Mouse (Mus musculus): ENCODE data around the gene Gm49450. TPM values are rescaled to one million over a fixed set of nuclear protein-coding genes. Genes with fewer than 3 reads are reported as not detected.

Gene Gm49450
- polyA plus RNA-seq, 2 experiments: 0.15 TPM; not detected in 1

GRCm38 (mm10) chr15:98916016-98916415, 37.3 kb downstream of the Gm49450 start:
- no peak overlapping the region for H3K9ac ChIP-seq (replicated peaks)
- ATAC-seq (ENCODE audit: insufficient read depth) (no peak), DNase-seq (ENCODE audit: low read depth in 3 of 3, low spot score in 3 of 3) (no peak)
- no peaks in the 10 kb centered on the region for H3K27me3 ChIP-seq (ENCODE audit: control insufficient read depth, insufficient read depth, low read length)
- H3K27ac ChIP-seq: no peak overlapping the region
- 79% methylated on average over 4 of the region's 4 CpGs for WGBS (ENCODE audit: insufficient replicate concordance)
- H3K4me3 ChIP-seq (ENCODE audit: insufficient read depth in 1 of 2, low read depth in 2 of 2, low read length in 2 of 2): no peak overlapping the region
- no peaks in the 10 kb centered on the region for H3K9me3 ChIP-seq (ENCODE audit: control insufficient read depth, low read length)
- TF ChIP-seq EP300 (IDR thresholded peaks at IDR 0.05; ENCODE audit: low read depth) (no peak), CTCF (IDR thresholded peaks at IDR 0.05; ENCODE audit: low read depth) (no peak)
- H3K36me3 ChIP-seq (replicated peaks; ENCODE audit: control insufficient read depth, insufficient read depth, low read depth): no peaks in the 10 kb centered on the region
- peaks cover 9 to 14% of the 10 kb centered on the region in 2 experiments for H3K4me1 ChIP-seq (replicated peaks; ENCODE audit: control insufficient read depth in 2 of 2, insufficient read depth in 2 of 2, low read length in 1 of 2)
- H3K4me2 ChIP-seq (ENCODE audit: low read depth): no peak overlapping the region

- 75% methylated on average over 6 of the region's 6 CpGs for WGBS (ENCODE audit: insufficient replicate concordance)
- Histone ChIP-seq H3K9me3 (ENCODE audit: control insufficient read depth, low read length) (no peaks in the 10 kb centered on the region), H3K4me1 (replicated peaks; ENCODE audit: control insufficient read depth in 2 of 2, insufficient read depth in 2 of 2, low read length in 1 of 2) (peaks cover 9 to 14% of the 10 kb centered on the region in 2 experiments), H3K9ac (replicated peaks) (no peak overlapping the region), H3K4me2 (ENCODE audit: low read depth) (no peak overlapping the region), H3K27me3 (ENCODE audit: control insufficient read depth, insufficient read depth, low read length) (no peaks in the 10 kb centered on the region), H3K27ac (no peak overlapping the region), H3K36me3 (replicated peaks; ENCODE audit: control insufficient read depth, insufficient read depth, low read depth) (no peaks in the 10 kb centered on the region), H3K4me3 (ENCODE audit: insufficient read depth in 1 of 2, low read depth in 2 of 2, low read length in 2 of 2) (no peak overlapping the region)
- no peak for ATAC-seq (ENCODE audit: insufficient read depth)
- TF ChIP-seq CTCF (IDR thresholded peaks at IDR 0.05; ENCODE audit: low read depth) (no peak), EP300 (IDR thresholded peaks at IDR 0.05; ENCODE audit: low read depth) (no peak)
- DNase-seq (ENCODE audit: low read depth in 3 of 3, low spot score in 3 of 3): no peak
Measured at GRCm38 (mm10) chr15:98914903-98915302, 38.4 kb downstream of the Gm49450 start.

- no peak for ATAC-seq (ENCODE audit: insufficient read depth)
- H3K4me2 ChIP-seq (ENCODE audit: low read depth): no peak overlapping the region
- no peak for DNase-seq (ENCODE audit: low read depth in 3 of 3, low spot score in 3 of 3)
- H3K4me1 ChIP-seq (replicated peaks; ENCODE audit: control insufficient read depth in 2 of 2, insufficient read depth in 2 of 2, low read length in 1 of 2): no peaks in the 10 kb centered on the region
- no peak overlapping the region for H3K4me3 ChIP-seq (ENCODE audit: insufficient read depth in 1 of 2, low read depth in 2 of 2, low read length in 2 of 2)
- no peaks in the 10 kb centered on the region for H3K9me3 ChIP-seq (ENCODE audit: control insufficient read depth, low read length)
- no peak for TF ChIP-seq EP300 (IDR thresholded peaks at IDR 0.05; ENCODE audit: low read depth)
- peak; percentile 84 for TF ChIP-seq CTCF (IDR thresholded peaks at IDR 0.05; ENCODE audit: low read depth)
- no peaks in the 10 kb centered on the region for H3K36me3 ChIP-seq (replicated peaks; ENCODE audit: control insufficient read depth, insufficient read depth, low read depth)
- H3K27me3 ChIP-seq (ENCODE audit: control insufficient read depth, insufficient read depth, low read length): peaks cover 9% of the 10 kb centered on the region; the same call in 1 of the 2 replicates
- WGBS (ENCODE audit: insufficient replicate concordance): 36% methylated on average over 10 of the region's 10 CpGs
- no peak overlapping the region for H3K9ac ChIP-seq (replicated peaks)
- no peak overlapping the region for H3K27ac ChIP-seq
Measured at GRCm38 (mm10) chr15:98904692-98905091, 48.7 kb downstream of the Gm49450 start.

DNA sequence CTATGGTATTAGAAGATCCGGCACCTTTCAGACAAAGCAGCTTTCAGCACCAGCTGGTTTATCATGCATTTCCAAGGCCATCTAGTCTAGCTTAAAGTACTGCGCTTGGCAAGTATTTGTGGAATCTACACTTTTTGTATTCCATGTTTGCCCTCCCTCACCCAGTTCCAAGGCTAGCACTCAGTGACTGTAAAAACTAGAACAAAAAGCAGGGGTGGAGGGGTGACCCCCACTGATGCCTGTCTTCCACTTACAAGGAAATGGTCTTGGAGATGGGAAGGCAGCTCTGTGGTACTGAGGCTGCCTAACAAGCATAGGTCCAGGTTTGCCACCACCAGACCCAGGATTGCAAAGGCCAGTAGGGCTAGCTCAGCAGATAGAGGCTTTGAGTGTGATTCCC, 50.8 kb downstream of the Gm49450 start:
- Histone ChIP-seq H3K4me2 (ENCODE audit: low read depth) (no peak overlapping the region), H3K4me3 (ENCODE audit: insufficient read depth in 1 of 2, low read depth in 2 of 2, low read length in 2 of 2) (no peak overlapping the region), H3K4me1 (replicated peaks; ENCODE audit: control insufficient read depth in 2 of 2, insufficient read depth in 2 of 2, low read length in 1 of 2) (no peaks in the 10 kb centered on the region), H3K27me3 (ENCODE audit: control insufficient read depth, insufficient read depth, low read length) (peaks cover 29% of the 10 kb centered on the region), H3K27ac (no peak overlapping the region), H3K9ac (replicated peaks) (no peak overlapping the region), H3K36me3 (replicated peaks; ENCODE audit: control insufficient read depth, insufficient read depth, low read depth) (no peaks in the 10 kb centered on the region), H3K9me3 (ENCODE audit: control insufficient read depth, low read length) (no peaks in the 10 kb centered on the region)
- TF ChIP-seq EP300 (IDR thresholded peaks at IDR 0.05; ENCODE audit: low read depth) (no peak), CTCF (IDR thresholded peaks at IDR 0.05; ENCODE audit: low read depth) (no peak)
- no peak for DNase-seq (ENCODE audit: low read depth in 3 of 3, low spot score in 3 of 3)
- WGBS (ENCODE audit: insufficient replicate concordance): 84% methylated on average over 2 of the region's 2 CpGs
- no peak for ATAC-seq (ENCODE audit: insufficient read depth)

DNA sequence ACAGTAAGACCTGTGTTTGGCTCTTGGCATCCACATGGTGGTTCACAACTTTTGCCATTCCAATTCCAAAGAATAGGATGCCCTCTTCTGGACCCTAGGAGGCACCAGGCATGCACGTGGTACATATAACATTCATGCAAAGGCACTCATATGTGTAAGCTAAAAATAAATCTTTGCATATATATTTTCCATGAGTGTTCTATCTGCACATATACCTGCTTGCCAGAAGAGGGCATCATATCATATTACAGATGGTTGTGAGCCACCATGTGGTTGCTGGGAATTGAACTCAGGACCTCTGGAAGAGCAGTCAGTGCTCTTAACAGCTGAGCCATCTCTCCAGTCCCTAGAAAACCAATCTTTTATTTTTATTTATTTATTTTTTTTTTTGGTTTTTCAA, 51.8 kb downstream of the Gm49450 start:
- no peak overlapping the region for H3K9ac ChIP-seq (replicated peaks)
- H3K9me3 ChIP-seq (ENCODE audit: control insufficient read depth, low read length): no peaks in the 10 kb centered on the region
- ATAC-seq (ENCODE audit: insufficient read depth) (no peak), DNase-seq (ENCODE audit: low read depth in 3 of 3, low spot score in 3 of 3) (no peak)
- TF ChIP-seq CTCF (IDR thresholded peaks at IDR 0.05; ENCODE audit: low read depth): 0 out of 2 replicates have a peak, but pooled peaks have one; percentile 14
- TF ChIP-seq EP300 (IDR thresholded peaks at IDR 0.05; ENCODE audit: low read depth): no peak
- H3K36me3 ChIP-seq (replicated peaks; ENCODE audit: control insufficient read depth, insufficient read depth, low read depth): no peaks in the 10 kb centered on the region
- no peak overlapping the region for H3K4me2 ChIP-seq (ENCODE audit: low read depth)
- WGBS (ENCODE audit: insufficient replicate concordance): 28% methylated on average over 1 of the region's 1 CpGs
- peaks cover 39% of the 10 kb centered on the region for H3K27me3 ChIP-seq (ENCODE audit: control insufficient read depth, insufficient read depth, low read length)
- H3K4me1 ChIP-seq (replicated peaks; ENCODE audit: control insufficient read depth in 2 of 2, insufficient read depth in 2 of 2, low read length in 1 of 2): peaks cover 0 to 2% of the 10 kb centered on the region in 2 experiments; a peak in 1 of 4 replicates
- no peak overlapping the region for H3K27ac ChIP-seq
- no peak overlapping the region for H3K4me3 ChIP-seq (ENCODE audit: insufficient read depth in 1 of 2, low read depth in 2 of 2, low read length in 2 of 2)

All from liver, embryonic 14.5 days (tissue).